Mouse (Mus musculus) neural tube, embryonic 13.5 days (tissue): ENCODE measurements around the gene Gorasp2. TPM values are rescaled to one million over a fixed set of nuclear protein-coding genes. Genes with fewer than 3 reads are reported as not detected.

ENCODE experiments used
- ATAC-seq: fragments of 200-750 bp; cut with Nextera tagmentation; 2 replicates; pipeline ENCODE4 v1.8.0; 2017; ENCODE audit warnings: low read depth, mild to moderate bottlenecking, moderate TSS enrichment, moderate library complexity
- H3K27ac ChIP-seq: fragments of 300-500 bp; sonication (generic); replicated peaks from 2 replicates; pipeline ENCODE4 v1.5.1; 2015; ENCODE audit warnings: moderate library complexity, mild to moderate bottlenecking, inconsistent platforms
- H3K27me3 ChIP-seq: fragments of 300-500 bp; sonication (generic); 2 replicates; pipeline ENCODE4 v1.6.1; 2015; ENCODE audit warnings: mild to moderate bottlenecking, inconsistent platforms
- H3K36me3 ChIP-seq: fragments of 300-500 bp; sonication (generic); 2 replicates; pipeline ENCODE4 v1.6.1; 2015; ENCODE audit warnings: mild to moderate bottlenecking, inconsistent platforms
- H3K4me1 ChIP-seq: fragments of 300-500 bp; sonication (generic); replicated peaks from 2 replicates; pipeline ENCODE4 v1.6.1; 2015; ENCODE audit warnings: inconsistent platforms
- H3K4me2 ChIP-seq: fragments of 300-500 bp; sonication (generic); 2 replicates; pipeline ENCODE4 v1.6.1; 2015; ENCODE audit warnings: inconsistent platforms, mild to moderate bottlenecking, moderate library complexity
- H3K4me3 ChIP-seq: fragments of 300-500 bp; sonication (generic); 2 replicates; pipeline ENCODE4 v1.5.1; 2015; ENCODE audit warnings: mild to moderate bottlenecking, inconsistent platforms
- H3K9ac ChIP-seq: fragments of 300-500 bp; sonication (generic); 2 replicates; pipeline ENCODE4 v1.6.1; 2015; ENCODE audit warnings: moderate library complexity, mild to moderate bottlenecking, inconsistent platforms
- H3K9me3 ChIP-seq: fragments of 300-500 bp; sonication (generic); 2 replicates; pipeline ENCODE4 v1.6.1; 2016; ENCODE audit warnings: inconsistent platforms
- WGBS: fragments of 180-500 bp; shearing (Covaris S2); methylation state at CpG from one replicate; pipeline ENCODE4 v1.1.7; 2015; 5-methylcytosine and 5-hydroxymethylcytosine counted together
- polyA plus RNA-seq: library from polyadenylated mRNA; unstranded; fragments of >200 nt; fragmentation: Nextera tagmentation; extraction: Ambion mirVana; gene quantifications from 2 replicates; pipeline ENCODE4 v1.2.1, GENCODE M21; 2015

Gene Gorasp2
- polyA plus RNA-seq, 1 experiment from 2014 or later, result 120 TPM

DNA sequence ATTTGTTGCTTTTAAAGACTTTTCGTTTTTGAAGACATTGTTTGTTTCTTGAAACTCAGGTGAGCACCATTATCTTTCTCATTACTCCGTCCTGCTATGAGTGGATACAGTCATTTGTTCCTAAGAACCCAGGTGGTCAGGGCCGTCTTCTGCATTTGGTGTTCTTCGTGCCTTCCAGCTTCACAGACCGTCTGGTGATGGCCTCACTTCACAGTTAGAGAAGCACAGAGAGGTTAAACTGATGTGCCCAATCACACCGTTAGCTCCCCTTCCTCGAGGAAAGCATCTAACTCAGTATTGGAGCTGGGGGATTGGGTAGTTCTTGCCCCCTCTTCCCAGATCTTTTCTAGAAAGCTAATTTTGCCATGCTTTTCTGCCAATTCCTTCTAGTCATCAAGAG lies 5.6 kb downstream of the Gorasp2 start:
- Histone ChIP-seq H3K4me1 (peaks cover 22% of the 10 kb centered on the region), H3K27ac (no peak overlapping the region), H3K27me3 (no peaks in the 10 kb centered on the region), H3K9ac (no peak overlapping the region), H3K4me3 (no peak overlapping the region), H3K4me2 (no peak overlapping the region), H3K9me3 (no peaks in the 10 kb centered on the region), H3K36me3 (no peaks in the 10 kb centered on the region)
- no peak for ATAC-seq
- 93% methylated on average over 7 of the region's 7 CpGs for WGBS

DNA sequence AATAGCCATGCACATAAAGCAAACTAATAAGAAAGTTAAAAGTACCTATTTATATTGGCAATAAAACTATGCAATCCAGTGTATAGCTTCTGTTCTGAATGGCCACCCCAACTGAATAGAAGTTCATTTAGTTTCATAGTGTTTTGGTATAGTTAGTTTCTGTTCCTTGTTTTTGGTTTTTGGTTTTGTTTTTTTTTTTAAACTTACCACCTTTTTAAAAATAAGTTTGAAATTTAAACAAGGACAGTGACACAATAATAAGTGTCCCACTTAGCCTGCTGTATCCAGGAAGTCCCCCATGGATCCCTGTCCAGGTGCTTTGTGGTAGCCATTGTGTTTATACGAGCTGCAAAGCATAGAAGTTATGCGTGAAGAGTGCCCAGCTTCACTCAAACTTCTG lies 7.9 kb downstream of the Gorasp2 start:
- Histone ChIP-seq H3K9me3 (no peaks in the 10 kb centered on the region), H3K27ac (no peak overlapping the region), H3K9ac (no peak overlapping the region), H3K27me3 (no peaks in the 10 kb centered on the region), H3K36me3 (no peaks in the 10 kb centered on the region), H3K4me2 (no peak overlapping the region), H3K4me3 (no peak overlapping the region), H3K4me1 (0 out of 2 replicates have a peak, but pooled peaks cover 4% of the 10 kb centered on the region)
- ATAC-seq, result no peak
- WGBS, result 84% methylated on average over 2 of the region's 2 CpGs

DNA sequence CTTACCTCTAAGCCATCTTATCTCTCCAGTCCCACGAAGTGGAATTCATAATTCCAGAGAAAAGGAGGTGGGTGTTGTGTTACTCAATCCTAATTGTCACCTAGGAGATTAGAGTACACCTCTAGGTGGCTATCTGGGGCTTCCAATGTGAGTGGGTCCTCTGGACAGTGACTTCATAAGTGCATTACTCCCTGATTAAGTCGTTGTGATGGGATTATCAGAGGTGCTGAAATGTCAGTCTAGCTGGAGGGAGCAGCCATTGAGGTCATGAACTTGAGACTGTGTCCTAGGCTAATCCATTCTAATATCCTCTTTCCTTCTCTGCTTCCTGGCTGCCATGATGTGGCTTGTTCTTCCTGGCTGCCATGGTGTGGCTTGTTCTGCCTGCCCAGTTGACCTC lies 8.5 kb downstream of the Gorasp2 start:
- Histone ChIP-seq H3K4me3 (no peak overlapping the region), H3K9me3 (no peaks in the 10 kb centered on the region), H3K4me2 (no peak overlapping the region), H3K27me3 (no peaks in the 10 kb centered on the region), H3K9ac (no peak overlapping the region), H3K36me3 (no peaks in the 10 kb centered on the region), H3K27ac (no peak overlapping the region), H3K4me1 (0 out of 2 replicates have a peak, but pooled peaks cover 4% of the 10 kb centered on the region)
- 78% methylated on average over 2 of the region's 2 CpGs for WGBS
- no peak for ATAC-seq

DNA sequence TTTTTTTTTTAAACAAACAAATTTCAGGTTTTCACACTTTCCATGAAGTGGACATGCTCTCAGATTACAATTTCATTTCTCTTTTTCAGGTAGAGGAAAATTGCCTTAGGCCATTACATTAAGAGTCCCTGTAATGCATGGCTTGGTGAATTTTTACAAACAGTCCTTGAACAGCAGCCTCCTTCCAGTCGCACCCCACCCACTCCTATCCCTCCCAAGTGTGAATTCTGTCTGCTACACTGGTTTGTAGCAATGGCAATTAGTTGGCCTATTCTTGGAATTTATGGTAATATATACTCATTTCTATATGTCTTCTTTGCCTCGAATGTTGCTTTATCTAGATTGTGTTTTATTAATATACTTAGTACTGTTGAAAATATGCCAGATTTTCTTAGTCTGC lies 11.1 kb downstream of the Gorasp2 start:
- no peak overlapping the region for H3K9ac ChIP-seq
- H3K27me3 ChIP-seq, result no peaks in the 10 kb centered on the region
- ATAC-seq, result no peak
- H3K4me3 ChIP-seq, result no peak overlapping the region
- 88% methylated on average over 2 of the region's 2 CpGs for WGBS
- no peak overlapping the region for H3K27ac ChIP-seq
- H3K4me1 ChIP-seq, result 0 out of 2 replicates have a peak, but pooled peaks cover 2% of the 10 kb centered on the region
- no peak overlapping the region for H3K4me2 ChIP-seq
- H3K9me3 ChIP-seq, result no peaks in the 10 kb centered on the region
- H3K36me3 ChIP-seq, result no peaks in the 10 kb centered on the region

DNA sequence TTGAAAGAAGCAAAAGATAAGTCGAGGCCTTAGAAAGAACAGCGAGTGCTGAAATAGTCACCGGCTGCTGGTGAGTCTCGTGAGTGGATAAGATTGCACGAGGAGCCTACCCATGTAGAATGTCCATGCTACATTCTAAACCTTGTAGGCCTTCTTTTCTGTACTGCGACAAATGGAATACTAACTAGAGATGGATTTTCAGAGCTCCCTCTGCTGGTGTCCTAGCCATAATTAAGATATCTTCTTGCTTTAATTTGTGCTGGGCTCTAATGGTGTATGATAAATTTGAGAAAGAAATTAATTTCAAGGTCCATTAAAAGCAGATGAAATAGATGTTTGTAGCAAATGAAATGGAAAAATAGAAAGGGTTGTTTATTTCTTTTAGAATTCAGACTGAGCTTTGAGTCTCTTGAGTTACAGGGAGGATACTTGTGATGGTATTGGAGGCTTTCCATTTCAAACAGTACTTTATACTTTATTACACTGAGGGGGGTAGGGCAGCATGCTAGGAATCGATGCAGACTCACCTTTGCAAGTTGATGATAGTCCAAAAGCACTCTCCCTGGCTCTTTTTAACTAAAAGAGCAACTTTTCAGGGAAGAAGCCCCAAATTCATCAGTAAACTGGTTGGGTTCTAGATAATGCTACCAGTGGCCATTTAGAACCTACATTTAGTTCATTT lies 12.2 kb downstream of the Gorasp2 start:
- H3K9me3 ChIP-seq, result no peaks in the 10 kb centered on the region
- no peak overlapping the region for H3K4me2 ChIP-seq
- no peak overlapping the region for H3K9ac ChIP-seq
- no peak for ATAC-seq
- no peaks in the 10 kb centered on the region for H3K4me1 ChIP-seq
- no peak overlapping the region for H3K4me3 ChIP-seq
- 82% methylated on average over 7 of the region's 7 CpGs for WGBS
- H3K27ac ChIP-seq, result no peak overlapping the region
- no peaks in the 10 kb centered on the region for H3K27me3 ChIP-seq
- peaks cover 8% of the 10 kb centered on the region for H3K36me3 ChIP-seq

DNA sequence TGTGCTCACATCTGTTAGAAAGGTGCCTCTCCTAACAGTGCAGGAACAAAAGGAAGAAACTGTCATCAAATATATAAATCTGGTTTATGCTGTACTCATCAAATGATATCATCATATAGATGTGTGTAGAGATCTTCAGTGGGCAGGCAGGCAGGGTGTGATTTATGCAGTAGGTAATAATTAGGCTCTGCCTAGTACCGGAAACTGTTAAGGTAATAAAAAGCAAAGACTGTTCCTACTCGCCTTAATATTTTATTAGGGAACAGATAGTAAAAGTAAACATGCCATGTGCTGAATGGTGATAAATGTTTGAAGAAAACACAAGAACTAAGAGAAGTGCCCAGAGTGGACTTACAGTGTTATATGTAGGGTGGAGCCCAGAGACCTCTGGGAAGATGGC lies 20.9 kb downstream of the Gorasp2 start:
- ATAC-seq, result no peak
- H3K36me3 ChIP-seq, result peaks cover 92% of the 10 kb centered on the region
- no peak overlapping the region for H3K9ac ChIP-seq
- no peaks in the 10 kb centered on the region for H3K27me3 ChIP-seq
- no peaks in the 10 kb centered on the region for H3K9me3 ChIP-seq
- no peak overlapping the region for H3K27ac ChIP-seq
- WGBS, result 74% methylated on average over 2 of the region's 2 CpGs
- H3K4me1 ChIP-seq, result no peaks in the 10 kb centered on the region
- H3K4me3 ChIP-seq, result no peak overlapping the region
- H3K4me2 ChIP-seq, result no peak overlapping the region

DNA sequence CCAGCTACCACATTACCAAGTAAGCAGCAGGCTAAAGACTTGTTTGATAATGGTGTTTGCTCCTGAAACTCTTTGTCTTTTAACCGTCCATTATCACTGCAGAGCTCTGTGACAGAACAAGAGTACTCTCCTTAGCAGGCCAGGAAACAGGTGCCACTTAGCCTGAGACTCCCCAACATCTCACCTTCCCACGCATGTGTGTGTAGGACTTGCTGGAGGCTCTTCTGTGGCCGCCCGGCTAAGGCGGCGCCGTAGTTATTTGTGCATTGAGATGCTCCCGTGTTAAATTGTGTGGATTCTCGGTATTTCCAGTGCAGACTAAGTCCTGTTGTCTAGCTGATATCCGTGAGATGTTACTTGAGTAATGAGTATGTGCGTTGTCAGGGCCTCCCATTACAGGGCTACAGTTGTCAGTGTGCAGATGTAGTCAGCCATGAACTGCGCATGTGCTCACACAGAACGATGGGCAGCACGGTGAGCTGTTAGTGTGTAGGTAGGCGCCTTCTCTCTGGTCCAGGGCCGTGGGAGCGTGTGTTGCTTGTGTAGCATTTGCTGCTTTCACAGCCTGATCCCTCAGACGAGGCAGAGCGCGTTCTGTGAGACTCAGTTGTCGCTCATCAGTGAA lies 27.2 kb downstream of the Gorasp2 start:
- Histone ChIP-seq H3K4me3 (no peak overlapping the region), H3K27ac (no peak overlapping the region), H3K9ac (no peak overlapping the region), H3K9me3 (no peaks in the 10 kb centered on the region), H3K27me3 (no peaks in the 10 kb centered on the region), H3K36me3 (peaks cover 97% of the 10 kb centered on the region), H3K4me1 (no peaks in the 10 kb centered on the region), H3K4me2 (no peak overlapping the region)
- WGBS, result 96% methylated on average over 21 of the region's 21 CpGs
- no peak for ATAC-seq

DNA sequence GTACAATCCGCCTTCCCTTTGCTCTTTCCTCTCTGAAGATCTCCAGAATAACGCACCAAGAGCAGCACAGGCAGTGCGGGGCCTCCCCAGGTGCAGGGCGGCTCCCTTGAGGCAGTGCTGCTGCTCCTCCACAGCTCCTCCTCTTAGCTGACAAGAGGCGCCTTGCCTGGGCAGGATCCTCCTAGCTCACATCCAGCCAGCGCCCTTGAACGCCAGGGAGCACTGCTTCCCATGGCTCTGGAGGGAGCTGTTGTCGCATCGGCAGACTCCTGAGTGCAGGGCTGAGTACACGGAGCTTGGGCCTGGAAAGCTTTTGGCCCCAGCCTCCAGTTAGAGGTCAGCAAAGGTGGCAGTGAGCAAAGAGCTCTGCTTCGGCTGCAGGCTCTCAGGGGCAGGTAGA lies 28.8 kb downstream of the Gorasp2 start:
- Histone ChIP-seq H3K9ac (no peak overlapping the region), H3K36me3 (peaks cover 82% of the 10 kb centered on the region), H3K27ac (no peak overlapping the region), H3K9me3 (no peaks in the 10 kb centered on the region), H3K4me1 (no peaks in the 10 kb centered on the region), H3K27me3 (no peaks in the 10 kb centered on the region), H3K4me3 (no peak overlapping the region), H3K4me2 (no peak overlapping the region)
- 89% methylated on average over 11 of the region's 11 CpGs for WGBS
- no peak for ATAC-seq

DNA sequence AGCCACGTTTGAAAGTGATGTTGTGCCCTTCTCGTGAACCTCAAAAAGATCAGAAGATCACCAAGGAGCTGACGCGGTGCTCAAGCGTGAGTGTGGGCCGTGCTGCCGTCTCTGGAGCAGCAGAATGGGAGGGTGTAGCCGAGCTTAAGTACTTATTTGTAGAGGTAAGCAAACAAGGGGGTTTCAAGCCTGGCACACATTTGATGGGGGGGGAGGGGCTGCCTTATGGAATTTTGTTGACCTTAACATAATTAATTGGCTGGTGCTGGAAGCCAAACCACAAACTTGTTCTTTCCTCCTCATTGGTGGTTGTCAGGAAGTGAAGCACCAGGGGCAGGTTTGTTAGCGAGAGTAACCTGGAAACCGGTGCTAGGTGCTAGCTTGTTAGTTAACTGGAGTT lies 34.3 kb downstream of the Gorasp2 start:
- H3K4me1 ChIP-seq, result no peaks in the 10 kb centered on the region
- no peaks in the 10 kb centered on the region for H3K27me3 ChIP-seq
- peaks cover 28% of the 10 kb centered on the region for H3K36me3 ChIP-seq
- no peak for ATAC-seq
- H3K4me3 ChIP-seq, result no peak overlapping the region
- no peak overlapping the region for H3K27ac ChIP-seq
- no peak overlapping the region for H3K4me2 ChIP-seq
- H3K9me3 ChIP-seq, result no peaks in the 10 kb centered on the region
- H3K9ac ChIP-seq, result no peak overlapping the region
- WGBS, result 91% methylated on average over 10 of the region's 10 CpGs

DNA sequence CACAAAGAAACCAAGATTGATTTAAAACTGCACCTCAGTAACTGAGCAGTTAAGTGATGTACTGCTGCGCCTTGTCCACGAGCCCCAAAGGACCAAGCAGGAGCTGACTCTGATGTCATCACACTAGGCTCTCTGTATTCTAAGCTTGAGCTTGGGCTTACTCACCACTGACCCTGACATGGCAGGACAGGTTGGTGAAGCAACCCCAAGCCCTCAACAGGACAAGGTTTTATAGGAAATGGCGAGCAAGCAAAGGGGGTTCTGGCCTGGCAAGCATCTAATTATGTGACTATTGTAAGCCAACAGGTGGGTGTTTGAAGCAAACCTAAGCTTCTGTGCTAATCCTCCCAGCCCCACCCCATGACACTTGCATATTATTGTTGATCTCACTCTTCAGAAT lies 39.5 kb downstream of the Gorasp2 start:
- no peak for ATAC-seq
- WGBS, result 88% methylated on average over 3 of the region's 3 CpGs
- Histone ChIP-seq H3K36me3 (no peaks in the 10 kb centered on the region), H3K4me1 (peaks cover 5% of the 10 kb centered on the region), H3K27me3 (no peaks in the 10 kb centered on the region), H3K9me3 (no peaks in the 10 kb centered on the region), H3K4me2 (no peak overlapping the region), H3K9ac (no peak overlapping the region), H3K4me3 (no peak overlapping the region), H3K27ac (no peak overlapping the region)

DNA sequence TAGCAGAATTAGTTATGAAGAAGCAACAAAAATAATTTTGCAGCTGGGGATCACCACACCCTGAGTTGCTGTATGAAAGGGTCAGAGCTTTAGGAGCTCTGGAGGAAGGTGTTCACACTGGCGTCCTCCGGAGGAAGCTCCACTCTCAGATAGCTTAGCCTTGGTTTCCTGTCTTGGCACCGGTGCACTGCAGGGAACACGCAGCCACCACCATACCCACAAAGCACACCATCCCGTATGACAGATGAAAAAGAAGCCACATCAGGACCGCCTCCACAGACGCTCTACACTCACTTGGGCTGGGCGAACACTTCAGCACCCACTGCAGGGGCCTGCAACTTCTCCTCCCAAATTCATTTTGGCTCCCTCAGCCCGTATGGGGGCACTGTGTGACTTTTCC lies 40.2 kb downstream of the Gorasp2 start:
- Histone ChIP-seq H3K4me1 (peaks cover 5% of the 10 kb centered on the region), H3K4me3 (no peak overlapping the region), H3K36me3 (no peaks in the 10 kb centered on the region), H3K27me3 (no peaks in the 10 kb centered on the region), H3K27ac (no peak overlapping the region), H3K9me3 (no peaks in the 10 kb centered on the region), H3K4me2 (no peak overlapping the region), H3K9ac (no peak overlapping the region)
- WGBS, result 71% methylated on average over 9 of the region's 9 CpGs
- ATAC-seq, result no peak

DNA sequence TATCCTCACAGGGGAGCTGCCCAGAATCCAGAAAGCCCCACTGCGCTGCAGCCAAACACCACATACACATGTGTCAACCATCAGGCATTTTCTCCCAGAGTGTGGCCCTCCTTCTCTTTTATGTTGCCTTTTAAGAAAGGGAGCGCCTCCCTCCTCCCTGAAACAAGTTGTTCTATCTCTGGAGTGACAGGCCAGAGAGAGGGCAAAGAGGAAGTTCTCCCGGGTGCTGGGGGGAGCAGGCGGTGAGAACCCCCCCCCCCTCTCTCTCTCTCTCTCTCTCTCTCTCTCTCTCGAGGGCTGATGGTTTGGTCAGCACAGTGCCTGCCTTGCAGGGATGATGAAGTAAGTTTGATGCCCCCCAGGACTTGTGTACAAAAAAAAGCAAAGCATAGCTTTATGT lies 41.0 kb downstream of the Gorasp2 start:
- 54% methylated on average over 5 of the region's 5 CpGs for WGBS

More for the DNA sequence above, 41.0 kb downstream of the Gorasp2 start:
- no peak for ATAC-seq
- Histone ChIP-seq H3K4me1 (peaks cover 5% of the 10 kb centered on the region), H3K4me2 (no peak overlapping the region), H3K27ac (no peak overlapping the region), H3K9me3 (no peaks in the 10 kb centered on the region), H3K9ac (no peak overlapping the region), H3K36me3 (no peaks in the 10 kb centered on the region), H3K4me3 (no peak overlapping the region), H3K27me3 (no peaks in the 10 kb centered on the region)
